Comparison of ENCODE assay signal across 8 mouse cellular contexts in genomic region chr5:111675673-111676261, GRCm38 (mm10). TPM values are rescaled to one million over a fixed set of nuclear protein-coding genes. Genes with fewer than 3 reads are reported as not detected.
DNase-seq lines count a peak whose midpoint lies in the region; ATAC-seq and TF ChIP-seq lines count a peak whose summit lies in the region.

No protein-coding gene starts in this region.

- no peaks in the 10 kb centered on the region for H3K36me3 ChIP-seq in intestine, embryonic 15.5 days
- no peaks in the 10 kb centered on the region for H3K36me3 ChIP-seq in liver, postnatal 0 days (replicated peaks; ENCODE audit: insufficient read depth, low read length)

- no peak overlapping the region for H3K9ac ChIP-seq in intestine, embryonic 15.5 days
- H3K9ac ChIP-seq in liver, postnatal 0 days (replicated peaks), result peak overlapping the region; percentile 34; the same call in 1 of the 2 replicates

- peak; percentile 88 for ATAC-seq in intestine, embryonic 15.5 days
- ATAC-seq in liver, postnatal 0 days, result peak; percentile 82

- TF ChIP-seq EP300 in liver, postnatal 0 days (IDR thresholded peaks at IDR 0.05; ENCODE audit: low read depth), result no peak

- peak; percentile 46 to 52 for DNase-seq in frontal cortex, postnatal 14 days (ENCODE audit: low spot score in 2 of 2)
- no peak for DNase-seq in frontal cortex, postnatal 25 days (ENCODE audit: low spot score in 2 of 2)
- DNase-seq in embryo, embryonic 11 days, result peak; percentile 73
- peak; percentile 59 for DNase-seq in gonadal fat pad, adult 2 months (ENCODE audit: low read depth)
- peak; percentile 57 for DNase-seq in liver, postnatal 0 days
- DNase-seq in ovary, postnatal 14 days (ENCODE audit: low spot score), result peak; percentile 78
- DNase-seq in spleen, postnatal 14 days (ENCODE audit: low spot score in 2 of 2), result no peak

- no peaks in the 10 kb centered on the region for H3K27me3 ChIP-seq in intestine, embryonic 15.5 days (replicated peaks)
- H3K27me3 ChIP-seq in liver, postnatal 0 days (ENCODE audit: insufficient read depth, low read length), result no peaks in the 10 kb centered on the region

- peak; percentile 40; the same call in 1 of the 2 replicates for TF ChIP-seq CTCF in liver, postnatal 0 days (IDR thresholded peaks at IDR 0.05; ENCODE audit: low read depth)

- peak overlapping the region; percentile 73 for H3K27ac ChIP-seq in intestine, embryonic 15.5 days
- H3K27ac ChIP-seq in liver, postnatal 0 days (ENCODE audit: low read depth), result peak overlapping the region; percentile 78

- no peak overlapping the region for H3K4me2 ChIP-seq in intestine, embryonic 15.5 days (replicated peaks)
- H3K4me2 ChIP-seq in liver, postnatal 0 days (ENCODE audit: low read depth, low read length), result no peak overlapping the region

- no peaks in the 10 kb centered on the region for H3K9me3 ChIP-seq in intestine, embryonic 15.5 days
- no peaks in the 10 kb centered on the region for H3K9me3 ChIP-seq in liver, postnatal 0 days (ENCODE audit: low read length)

- 13% methylated on average over 8 of the region's 8 CpGs for WGBS in intestine, embryonic 15.5 days
- 26% methylated on average over 8 of the region's 8 CpGs for WGBS in liver, postnatal 0 days (ENCODE audit: insufficient replicate concordance)

- peaks cover 30% of the 10 kb centered on the region for H3K4me1 ChIP-seq in intestine, embryonic 15.5 days (replicated peaks)
- peaks cover 7% of the 10 kb centered on the region for H3K4me1 ChIP-seq in liver, postnatal 0 days (ENCODE audit: insufficient read depth)

- no peak overlapping the region for H3K4me3 ChIP-seq in intestine, embryonic 15.5 days (replicated peaks)
- H3K4me3 ChIP-seq in liver, postnatal 0 days (ENCODE audit: low read depth, low read length), result no peak overlapping the region

RNA-seq across cellular contexts. Expression of gene Gm26897, which starts 58.0 kb away (rescaled TPM):
- polyA plus RNA-seq in gonadal fat pad, adult 2 months (2012; rRNA removed), result not detected in 2 replicates
- polyA plus RNA-seq in intestine, embryonic 15.5 days (2015; fragmentation: Nextera tagmentation; extraction: Ambion mirVana), result not detected in 2 replicates
- polyA plus RNA-seq in liver, postnatal 0 days (2015; fragmentation: Nextera tagmentation; extraction: Ambion mirVana), result not detected in 2 replicates

Comparison
In these comparisons a context has a peak if more than half of its experiments do, and no peak if none do; other contexts are left out.
1. DNase-seq: peak in frontal cortex, postnatal 14 days (2 of 2), embryo, embryonic 11 days (single experiment), gonadal fat pad, adult 2 months (single experiment), liver, postnatal 0 days (single experiment) and ovary, postnatal 14 days (single experiment); none in frontal cortex, postnatal 25 days (0 of 2) and spleen, postnatal 14 days (0 of 2).